Mouse (Mus musculus) myocyte (in vitro differentiated cells): ENCODE results near the gene Ggt6.

Experiments used
- MAX ChIP-seq: IDR thresholded peaks from one replicate; pipeline ENCODE4 v1.6.1; 2011; ENCODE audit warnings: low read depth, mild to moderate bottlenecking, control low read depth
- MYOD1 ChIP-seq, 3 experiments: IDR thresholded peaks; one replicate each; pipeline ENCODE4 v1.6.1; 2011; ENCODE audit warnings: control low read depth in 2 of 3, low read depth in 2 of 3, mild to moderate bottlenecking in 2 of 3, moderate library complexity in 1 of 3; ENCODE audit not compliant: insufficient read length in 2 of 3, control insufficient read depth in 1 of 3
- MYOG ChIP-seq, 3 experiments: IDR thresholded peaks; one replicate each; pipeline ENCODE4 v1.6.1; 2011; ENCODE audit warnings: control low read depth in 2 of 3, low read depth in 2 of 3, mild to moderate bottlenecking in 2 of 3; ENCODE audit not compliant: insufficient read length in 2 of 3, control insufficient read depth in 1 of 3, insufficient read depth in 1 of 3
- POLR2A ChIP-seq: IDR thresholded peaks from one replicate; pipeline ENCODE4 v1.6.1; 2011; ENCODE audit warnings: low read depth, mild to moderate bottlenecking, control low read depth, moderate library complexity; ENCODE audit not compliant: insufficient read length
- TCF12 ChIP-seq: IDR thresholded peaks from one replicate; pipeline ENCODE4 v1.6.1; 2011; ENCODE audit warnings: mild to moderate bottlenecking, control low read depth; ENCODE audit not compliant: poor library complexity, insufficient read depth, severe bottlenecking
- USF1 ChIP-seq: IDR thresholded peaks from one replicate; pipeline ENCODE4 v1.6.1; 2011; ENCODE audit warnings: low read depth, mild to moderate bottlenecking, control low read depth, moderate library complexity

DNA sequence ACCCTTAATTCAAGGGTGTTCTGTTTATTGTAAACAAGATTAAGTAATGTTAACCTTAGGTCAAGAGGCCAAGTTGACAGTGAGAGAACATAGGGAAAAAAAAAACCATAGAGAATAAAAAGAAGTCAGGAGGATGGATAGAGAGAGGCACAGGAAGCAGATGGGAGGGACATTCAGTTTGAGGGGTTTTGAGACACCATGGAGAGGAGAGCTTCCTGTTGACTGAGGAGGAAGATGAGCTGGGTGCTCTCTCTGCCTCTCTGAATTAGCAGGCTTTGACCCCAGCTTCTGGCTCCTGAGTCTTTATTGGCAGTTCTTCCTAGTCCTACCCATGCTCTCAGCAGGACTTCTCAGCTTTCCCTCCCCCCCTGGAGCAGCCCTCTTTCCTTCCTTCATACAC lies 10.1 kb upstream of the Ggt6 start:
- TF ChIP-seq MAX (no peak), POLR2A (no peak), USF1 (no peak), MYOG (IDR thresholded peaks at IDR 0.05; ENCODE audit: control insufficient read depth in 1 of 3, insufficient read depth in 1 of 3, insufficient read length in 2 of 3, low read depth in 2 of 3) (no peak), TCF12 (no peak), MYOD1 (IDR thresholded peaks at IDR 0.05; ENCODE audit: control insufficient read depth in 1 of 3, insufficient read length in 2 of 3, low read depth in 2 of 3) (no peak)
